Mouse (Mus musculus) liver, embryonic 14.5 days (tissue): Measurements from ENCODE around the gene Olfr1246. TPM values are rescaled to one million over a fixed set of nuclear protein-coding genes. Genes with fewer than 3 reads are reported as not detected.

Experiments
- ATAC-seq: fragments of 200-750 bp; cut with Nextera tagmentation; 2 replicates; pipeline ENCODE4 v1.8.0; 2017; ENCODE audit warnings: moderate number of reproducible peaks, mild to moderate bottlenecking, moderate library complexity; ENCODE audit not compliant: insufficient read depth
- DNase-seq, 3 experiments: peaks; one replicate each; pipeline ENCODE4 v3.0.0-alpha.2; 2012 to 2013; ENCODE audit warnings: low read depth in 3 of 3, low spot score in 3 of 3
- H3K27ac ChIP-seq: fragments of 300-500 bp; sonication (generic); 2 replicates; pipeline ENCODE4 v1.5.1; 2014; ENCODE audit warnings: moderate library complexity, mild to moderate bottlenecking, control low read depth, inconsistent platforms
- H3K27me3 ChIP-seq: fragments of 300-500 bp; sonication (generic); 2 replicates; pipeline ENCODE4 v1.6.1; 2014; ENCODE audit warnings: mild to moderate bottlenecking, low read length, moderate library complexity; ENCODE audit not compliant: control insufficient read depth, insufficient read depth
- H3K36me3 ChIP-seq: fragments of 300-500 bp; sonication (generic); replicated peaks from 2 replicates; pipeline ENCODE4 v1.6.1; 2014; ENCODE audit warnings: low read depth; ENCODE audit not compliant: control insufficient read depth, insufficient read depth
- H3K4me1 ChIP-seq, 2 experiments: fragments of 200-500 bp in 1 of 2; fragments of 300-500 bp in 1 of 2; sonication (generic) in 1 of 2; replicated peaks; 2 replicates each; pipeline ENCODE4 v1.6.1; 2012 to 2014; ENCODE audit warnings: antibody characterized with exemption in 1 of 2, inconsistent platforms in 1 of 2, low read length in 1 of 2; ENCODE audit not compliant: control insufficient read depth in 2 of 2, insufficient read depth in 2 of 2
- H3K4me2 ChIP-seq: fragments of 300-500 bp; sonication (generic); 2 replicates; pipeline ENCODE4 v1.6.1; 2014; ENCODE audit warnings: low read depth, mild to moderate bottlenecking, control low read depth, moderate library complexity
- H3K4me3 ChIP-seq, 2 experiments: fragments of 200-500 bp in 1 of 2; fragments of 300-500 bp in 1 of 2; sonication (generic) in 1 of 2; 2 replicates each; pipeline ENCODE4 v1.5.1; 2012 to 2014; ENCODE audit warnings: low read depth in 2 of 2, low read length in 2 of 2, mild to moderate bottlenecking in 2 of 2, control low read depth in 1 of 2, inconsistent platforms in 1 of 2, moderate library complexity in 1 of 2; ENCODE audit not compliant: insufficient read depth in 1 of 2
- H3K9ac ChIP-seq: fragments of 300-500 bp; sonication (generic); replicated peaks from 2 replicates; pipeline ENCODE4 v1.6.1; 2014; ENCODE audit warnings: mild to moderate bottlenecking, control low read depth, moderate library complexity
- H3K9me3 ChIP-seq: fragments of 300-500 bp; sonication (generic); 2 replicates; pipeline ENCODE4 v1.6.1; 2016; ENCODE audit warnings: low read length, mixed read lengths; ENCODE audit not compliant: control insufficient read depth
- CTCF ChIP-seq: IDR thresholded peaks from 2 replicates; pipeline ENCODE4 v1.5.1; 2016; ENCODE audit warnings: antibody characterized with exemption, low read depth, control low read depth
- EP300 ChIP-seq: IDR thresholded peaks from 2 replicates; pipeline ENCODE4 v1.6.1; 2016; ENCODE audit warnings: antibody characterized with exemption, low read depth
- WGBS: fragments of 180-500 bp; shearing (Covaris S2); extraction: QIAGEN DNeasy Blood & Tissue Kit; methylation state at CpG from one replicate; pipeline ENCODE4 v1.1.7; 2014; ENCODE audit not compliant: insufficient replicate concordance; 5-methylcytosine and 5-hydroxymethylcytosine counted together
- polyA plus RNA-seq, 2 experiments: library from polyadenylated mRNA; depleted of rRNA in 1 of 2; stranded (reverse) in 1 of 2; unstranded in 1 of 2; fragments of >200 nt; fragmentation: Nextera tagmentation in 1 of 2; extraction: Ambion mirVana in 1 of 2; gene quantifications; 2 replicates each; pipeline versions ENCODE4 v1.2.1 to v1.2.3; 2012 to 2014

Olfr1246 gene
- polyA plus RNA-seq, 2 experiments: not detected

GRCm38 (mm10) chr2:89544516-89544915 is 48.4 kb downstream of the Olfr1246 start:
- H3K27ac ChIP-seq: no peak overlapping the region
- no peak for ATAC-seq
- no peaks in the 10 kb centered on the region for H3K36me3 ChIP-seq
- 40% methylated on average over 2 of the region's 2 CpGs for WGBS
- DNase-seq: no peak
- no peaks in the 10 kb centered on the region for H3K27me3 ChIP-seq
- no peaks in the 10 kb centered on the region for H3K9me3 ChIP-seq
- TF ChIP-seq CTCF (no peak), EP300 (no peak)
- no peak overlapping the region for H3K4me2 ChIP-seq
- H3K4me1 ChIP-seq: no peaks in the 10 kb centered on the region
- H3K4me3 ChIP-seq: no peak overlapping the region
- H3K9ac ChIP-seq: no peak overlapping the region

- Histone ChIP-seq H3K4me3 (no peak overlapping the region), H3K9ac (no peak overlapping the region), H3K27me3 (no peaks in the 10 kb centered on the region), H3K4me2 (no peak overlapping the region), H3K36me3 (no peaks in the 10 kb centered on the region), H3K9me3 (no peaks in the 10 kb centered on the region), H3K27ac (no peak overlapping the region), H3K4me1 (no peaks in the 10 kb centered on the region)
- DNase-seq: no peak
- no peak for TF ChIP-seq CTCF
- TF ChIP-seq EP300: no peak
- WGBS: 39% methylated on average over 1 of the region's 1 CpGs
- no peak for ATAC-seq
These were observed 53.0 kb downstream of the Olfr1246 start for GRCm38 (mm10) chr2:89539923-89540322.

Other genes starting within 250 kb of the Olfr1246 start
- gene Olfr1234, start 228.3 kb downstream of the Olfr1246 start, polyA plus RNA-seq (2012; rRNA removed): not detected in 2 replicates
- not detected in 2 replicates for gene Olfr1234, start 228.3 kb downstream of the Olfr1246 start, polyA plus RNA-seq (2014; fragmentation: Nextera tagmentation; extraction: Ambion mirVana)
- gene Olfr1238, start 183.5 kb downstream of the Olfr1246 start, polyA plus RNA-seq (2012; rRNA removed): not detected in 2 replicates
- not detected in 2 replicates for gene Olfr1238, start 183.5 kb downstream of the Olfr1246 start, polyA plus RNA-seq (2014; fragmentation: Nextera tagmentation; extraction: Ambion mirVana)
- gene Olfr1239, start 172.8 kb downstream of the Olfr1246 start, polyA plus RNA-seq (2012; rRNA removed): not detected in 2 replicates
- gene Olfr1239, start 172.8 kb downstream of the Olfr1246 start, polyA plus RNA-seq (2014; fragmentation: Nextera tagmentation; extraction: Ambion mirVana): not detected in 2 replicates
- gene Olfr1240, start 150.2 kb downstream of the Olfr1246 start, polyA plus RNA-seq (2012; rRNA removed): not detected in 2 replicates
- not detected in 2 replicates for gene Olfr1240, start 150.2 kb downstream of the Olfr1246 start, polyA plus RNA-seq (2014; fragmentation: Nextera tagmentation; extraction: Ambion mirVana)
- not detected in 2 replicates for gene Olfr1241, start 106.0 kb downstream of the Olfr1246 start, polyA plus RNA-seq (2012; rRNA removed)
- gene Olfr1241, start 106.0 kb downstream of the Olfr1246 start, polyA plus RNA-seq (2014; fragmentation: Nextera tagmentation; extraction: Ambion mirVana): not detected in 2 replicates
- gene Olfr1242, start 94.8 kb downstream of the Olfr1246 start, polyA plus RNA-seq (2012; rRNA removed): not detected in 2 replicates
- gene Olfr1242, start 94.8 kb downstream of the Olfr1246 start, polyA plus RNA-seq (2014; fragmentation: Nextera tagmentation; extraction: Ambion mirVana): not detected in 2 replicates
- not detected in 2 replicates for gene Olfr1243, start 61.7 kb downstream of the Olfr1246 start, polyA plus RNA-seq (2012; rRNA removed)
- not detected in 2 replicates for gene Olfr1243, start 61.7 kb downstream of the Olfr1246 start, polyA plus RNA-seq (2014; fragmentation: Nextera tagmentation; extraction: Ambion mirVana)
- gene Olfr1245, start 14.7 kb downstream of the Olfr1246 start, polyA plus RNA-seq (2012; rRNA removed): not detected in 2 replicates
- gene Olfr1245, start 14.7 kb downstream of the Olfr1246 start, polyA plus RNA-seq (2014; fragmentation: Nextera tagmentation; extraction: Ambion mirVana): not detected in 2 replicates
- gene Olfr1247, start 21.0 kb upstream of the Olfr1246 start, polyA plus RNA-seq (2012; rRNA removed): not detected in 2 replicates
- not detected in 2 replicates for gene Olfr1247, start 21.0 kb upstream of the Olfr1246 start, polyA plus RNA-seq (2014; fragmentation: Nextera tagmentation; extraction: Ambion mirVana)
- gene Olfr1248, start 25.1 kb upstream of the Olfr1246 start, polyA plus RNA-seq (2012; rRNA removed): not detected in 2 replicates
- gene Olfr1248, start 25.1 kb upstream of the Olfr1246 start, polyA plus RNA-seq (2014; fragmentation: Nextera tagmentation; extraction: Ambion mirVana): not detected in 2 replicates
- gene Olfr1249, start 41.8 kb upstream of the Olfr1246 start, polyA plus RNA-seq (2012; rRNA removed): not detected in 2 replicates
- gene Olfr1249, start 41.8 kb upstream of the Olfr1246 start, polyA plus RNA-seq (2014; fragmentation: Nextera tagmentation; extraction: Ambion mirVana): not detected in 2 replicates
- gene Olfr1250, start 68.3 kb upstream of the Olfr1246 start, polyA plus RNA-seq (2012; rRNA removed): not detected in 2 replicates
- gene Olfr1250, start 68.3 kb upstream of the Olfr1246 start, polyA plus RNA-seq (2014; fragmentation: Nextera tagmentation; extraction: Ambion mirVana): not detected in 2 replicates
- not detected in 2 replicates for gene Olfr1251, start 78.8 kb upstream of the Olfr1246 start, polyA plus RNA-seq (2012; rRNA removed)
- gene Olfr1251, start 78.8 kb upstream of the Olfr1246 start, polyA plus RNA-seq (2014; fragmentation: Nextera tagmentation; extraction: Ambion mirVana): not detected in 2 replicates
- not detected in 2 replicates for gene Olfr1252, start 131.9 kb upstream of the Olfr1246 start, polyA plus RNA-seq (2012; rRNA removed)
- not detected in 2 replicates for gene Olfr1252, start 131.9 kb upstream of the Olfr1246 start, polyA plus RNA-seq (2014; fragmentation: Nextera tagmentation; extraction: Ambion mirVana)
- not detected in 2 replicates for gene Olfr1253, start 163.9 kb upstream of the Olfr1246 start, polyA plus RNA-seq (2012; rRNA removed)
- gene Olfr1253, start 163.9 kb upstream of the Olfr1246 start, polyA plus RNA-seq (2014; fragmentation: Nextera tagmentation; extraction: Ambion mirVana): not detected in 2 replicates
- not detected in 2 replicates for gene Olfr1254, start 200.5 kb upstream of the Olfr1246 start, polyA plus RNA-seq (2012; rRNA removed)
- not detected in 2 replicates for gene Olfr1254, start 200.5 kb upstream of the Olfr1246 start, polyA plus RNA-seq (2014; fragmentation: Nextera tagmentation; extraction: Ambion mirVana)
- not detected in 2 replicates for gene Olfr1255, start 218.9 kb upstream of the Olfr1246 start, polyA plus RNA-seq (2012; rRNA removed)
- not detected in 2 replicates for gene Olfr1255, start 218.9 kb upstream of the Olfr1246 start, polyA plus RNA-seq (2014; fragmentation: Nextera tagmentation; extraction: Ambion mirVana)
- gene Olfr1256, start 248.4 kb upstream of the Olfr1246 start, polyA plus RNA-seq (2012; rRNA removed): not detected in 2 replicates
- not detected in 2 replicates for gene Olfr1256, start 248.4 kb upstream of the Olfr1246 start, polyA plus RNA-seq (2014; fragmentation: Nextera tagmentation; extraction: Ambion mirVana)